Mouse (Mus musculus) thymus, adult 2 months (tissue): ENCODE measurements around the gene Mgst2.

ENCODE experiments used
- CTCF ChIP-seq: fragments of 200-500 bp; IDR thresholded peaks from 2 replicates; pipeline ENCODE4 v1.5.1; 2012; ENCODE audit warnings: mild to moderate bottlenecking, control low read depth, low read length, moderate library complexity, borderline replicate concordance; ENCODE audit not compliant: control insufficient read depth, poor library complexity, insufficient read depth; ENCODE audit errors: extremely low read depth
- POLR2A ChIP-seq: fragments of 200-500 bp; IDR thresholded peaks from 2 replicates; pipeline ENCODE4 v1.6.1; 2012; ENCODE audit warnings: mild to moderate bottlenecking, low read length, control low read depth, moderate library complexity; ENCODE audit not compliant: control insufficient read depth, poor library complexity, insufficient read depth; ENCODE audit errors: extremely low read depth

GRCm38 (mm10) chr3:51627741-51628140, 32.4 kb upstream of the Mgst2 start:
- no peak for TF ChIP-seq CTCF
- no peak for TF ChIP-seq POLR2A
